Mouse (Mus musculus) brown adipose tissue, adult 24 weeks (tissue): ENCODE results near the gene Vmn1r163. TPM values are rescaled to one million over a fixed set of nuclear protein-coding genes. Genes with fewer than 3 reads are reported as not detected.
"Not testable (repeated sequence)": the region's sequence is repeated elsewhere in the genome, so short reads cannot be mapped to it uniquely, and the experiment has no call there.

ENCODE experiments used
- H3K27ac ChIP-seq: fragments of 200-500 bp; replicated peaks from 2 replicates; pipeline ENCODE4 v1.5.1; 2012; ENCODE audit warnings: low read depth, mild to moderate bottlenecking, low read length
- H3K4me1 ChIP-seq: fragments of 200-500 bp; 2 replicates; pipeline ENCODE4 v1.6.1; 2012; ENCODE audit warnings: low read length, mixed read lengths; ENCODE audit not compliant: control insufficient read depth, insufficient read depth, insufficient read length
- H3K4me3 ChIP-seq: fragments of 200-500 bp; 2 replicates; pipeline ENCODE4 v1.5.1; 2012; ENCODE audit warnings: low read depth, mild to moderate bottlenecking, low read length, moderate library complexity; ENCODE audit not compliant: insufficient read depth
- polyA plus RNA-seq: library from polyadenylated mRNA; stranded (reverse); fragments of >200 nt; gene quantifications from 2 replicates; pipeline ENCODE4 v1.2.4, GENCODE M21; 2012; ENCODE audit not compliant: missing spikeins, insufficient read depth, insufficient read length

The Vmn1r163 gene
- polyA plus RNA-seq: not detected in 2 replicates

DNA sequence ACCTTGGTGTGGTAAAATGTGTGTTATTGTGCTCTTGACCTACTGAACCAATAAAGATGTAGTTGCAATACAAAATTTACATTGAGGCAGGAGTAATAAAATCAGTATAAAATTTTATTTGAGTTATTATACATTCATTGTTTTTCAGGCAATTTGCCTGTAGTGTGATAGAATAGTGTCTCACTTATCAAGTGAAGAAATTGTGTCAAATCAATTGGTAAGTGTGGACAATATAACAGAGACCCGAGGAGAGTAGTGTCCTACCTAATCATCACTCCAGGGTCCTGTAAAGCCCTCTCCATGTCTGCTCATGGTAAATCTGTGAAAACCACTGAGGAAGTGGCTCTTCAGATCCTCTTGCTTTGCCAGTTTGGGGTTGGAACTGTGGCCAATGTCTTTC, at the start of gene Vmn1r163:
Vmn1r163 (plus strand) TSS at position 301 of the 400 bp plus-strand sequence.
- not testable (repeated sequence) for H3K4me1 ChIP-seq, H3K27ac ChIP-seq, H3K4me3 ChIP-seq

DNA sequence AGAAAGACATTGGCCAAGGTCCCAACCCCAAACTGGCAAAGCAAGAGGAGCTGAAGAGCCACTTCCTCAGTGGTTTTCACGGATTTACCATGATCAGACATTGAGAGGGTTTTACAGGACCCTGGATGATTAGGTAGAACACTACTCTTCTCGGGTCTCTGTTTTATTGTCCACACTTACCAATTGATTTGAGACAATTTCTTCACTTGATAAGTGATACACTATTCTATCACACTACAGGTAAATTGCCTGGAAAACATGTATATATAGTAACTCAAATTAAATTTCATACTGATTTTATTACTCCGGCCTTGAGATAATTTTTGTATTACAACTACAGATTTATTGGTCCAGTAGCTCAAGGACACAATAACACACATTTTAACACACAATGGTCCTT, 35.5 kb upstream of the Vmn1r163 start, which contains the start of gene Gm4216:
Gm4216 (minus strand) TSS at position 101 of the 400 bp plus-strand sequence.
- not testable (repeated sequence) for H3K4me3 ChIP-seq, H3K27ac ChIP-seq, H3K4me1 ChIP-seq

DNA sequence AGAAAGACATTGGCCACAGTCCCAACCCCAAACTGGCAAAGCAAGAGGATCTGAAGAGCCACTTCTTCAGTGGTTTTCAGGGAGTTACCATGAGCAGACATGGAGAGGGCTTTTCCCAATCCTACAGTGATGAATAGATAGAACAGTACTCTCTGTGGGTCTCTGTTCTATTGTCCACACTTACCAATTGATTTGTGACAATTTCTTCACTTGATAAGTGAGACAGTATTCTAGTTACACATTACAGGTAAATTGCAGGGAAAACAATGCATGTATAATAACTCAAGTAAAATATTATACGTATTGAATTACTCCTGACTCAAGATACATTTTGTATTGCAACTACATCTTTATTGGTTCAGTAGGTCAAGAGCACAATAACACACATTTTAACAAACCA, 12.0 kb downstream of the Vmn1r163 start, which contains the start of gene Gm8720:
Gm8720 (minus strand) TSS at position 101 of the 400 bp plus-strand sequence.
- not testable (repeated sequence) for H3K4me3 ChIP-seq, H3K27ac ChIP-seq, H3K4me1 ChIP-seq

Other genes with a start within 250 kb of the Vmn1r163 start
- gene Vmn1r159, start 211.9 kb upstream of the Vmn1r163 start, polyA plus RNA-seq: not detected in 2 replicates
- not detected in 2 replicates for gene Vmn1r160, start 184.3 kb upstream of the Vmn1r163 start, polyA plus RNA-seq
- not detected in 2 replicates for gene Gm4214, start 70.9 kb upstream of the Vmn1r163 start, polyA plus RNA-seq
- gene Gm4216, start 35.6 kb upstream of the Vmn1r163 start, polyA plus RNA-seq: not detected in 2 replicates
- gene Gm8720, start 11.9 kb downstream of the Vmn1r163 start, polyA plus RNA-seq: not detected in 2 replicates
- not detected in 2 replicates for gene Gm10662, start 88.9 kb downstream of the Vmn1r163 start, polyA plus RNA-seq
- gene Vmn1r165, start 161.8 kb downstream of the Vmn1r163 start, polyA plus RNA-seq: not detected in 2 replicates
- gene Vmn1r166, start 196.1 kb downstream of the Vmn1r163 start, polyA plus RNA-seq: not detected in 2 replicates
- not detected in 2 replicates for gene Gm6902, start 223.4 kb downstream of the Vmn1r163 start, polyA plus RNA-seq
- not detected in 2 replicates for gene Nlrp4e, start 245.7 kb downstream of the Vmn1r163 start, polyA plus RNA-seq